Mouse (Mus musculus) forebrain, embryonic 11.5 days (tissue): ENCODE results near the gene Izumo4. TPM values are rescaled to one million over a fixed set of nuclear protein-coding genes. Genes with fewer than 3 reads are reported as not detected.

Experiments used
- ATAC-seq: fragments of 200-750 bp; cut with Nextera tagmentation; replicated peaks from 2 replicates; pipeline ENCODE4 v1.8.0; 2017; ENCODE audit warnings: moderate TSS enrichment; ENCODE audit not compliant: low FRiP score
- DNase-seq: peaks from one replicate; pipeline ENCODE4 v3.0.0-alpha.2; 2017; ENCODE audit warnings: low spot score
- H3K27ac ChIP-seq: fragments of 300-500 bp; sonication (generic); 2 replicates; pipeline ENCODE4 v1.5.1; 2014; ENCODE audit warnings: low read depth, low read length
- H3K27me3 ChIP-seq: fragments of 300-500 bp; sonication (generic); 2 replicates; pipeline ENCODE4 v1.6.1; 2014; ENCODE audit warnings: mild to moderate bottlenecking, low read length, mixed read lengths; ENCODE audit not compliant: control insufficient read depth, insufficient read depth
- H3K36me3 ChIP-seq: fragments of 300-500 bp; sonication (generic); 2 replicates; pipeline ENCODE4 v1.6.1; 2014; ENCODE audit warnings: mild to moderate bottlenecking, low read length, moderate library complexity, mixed read lengths; ENCODE audit not compliant: control insufficient read depth, insufficient read depth
- H3K4me1 ChIP-seq: fragments of 300-500 bp; sonication (generic); replicated peaks from 2 replicates; pipeline ENCODE4 v1.6.1; 2014; ENCODE audit warnings: low read length, mixed read lengths; ENCODE audit not compliant: control insufficient read depth, insufficient read depth
- H3K4me2 ChIP-seq: fragments of 300-500 bp; sonication (generic); 2 replicates; pipeline ENCODE4 v1.6.1; 2014; ENCODE audit warnings: low read depth, mild to moderate bottlenecking, low read length, moderate library complexity, mixed read lengths; ENCODE audit not compliant: severe bottlenecking
- H3K4me3 ChIP-seq: fragments of 300-500 bp; sonication (generic); 2 replicates; pipeline ENCODE4 v1.5.1; 2014; ENCODE audit warnings: low read depth, low read length
- H3K9ac ChIP-seq: fragments of 300-500 bp; sonication (generic); 2 replicates; pipeline ENCODE4 v1.6.1; 2014; ENCODE audit warnings: low read length
- H3K9me3 ChIP-seq: fragments of 300-500 bp; sonication (generic); 2 replicates; pipeline ENCODE4 v1.6.1; 2016; ENCODE audit warnings: low read length, mixed read lengths; ENCODE audit not compliant: control insufficient read depth
- WGBS: fragments of 180-500 bp; shearing (Covaris S2); extraction: QIAGEN DNeasy Blood & Tissue Kit; methylation state at CpG from one replicate; pipeline ENCODE4 v1.1.7; 2014; 5-methylcytosine and 5-hydroxymethylcytosine counted together
- polyA plus RNA-seq: library from polyadenylated mRNA; unstranded; fragments of >200 nt; fragmentation: Nextera tagmentation; extraction: Ambion mirVana; gene quantifications from 2 replicates; pipeline ENCODE4 v1.2.1, GENCODE M21; 2014

Gene Izumo4
- polyA plus RNA-seq, 1 experiment from 2014 or later, result 4.8 TPM

DNA sequence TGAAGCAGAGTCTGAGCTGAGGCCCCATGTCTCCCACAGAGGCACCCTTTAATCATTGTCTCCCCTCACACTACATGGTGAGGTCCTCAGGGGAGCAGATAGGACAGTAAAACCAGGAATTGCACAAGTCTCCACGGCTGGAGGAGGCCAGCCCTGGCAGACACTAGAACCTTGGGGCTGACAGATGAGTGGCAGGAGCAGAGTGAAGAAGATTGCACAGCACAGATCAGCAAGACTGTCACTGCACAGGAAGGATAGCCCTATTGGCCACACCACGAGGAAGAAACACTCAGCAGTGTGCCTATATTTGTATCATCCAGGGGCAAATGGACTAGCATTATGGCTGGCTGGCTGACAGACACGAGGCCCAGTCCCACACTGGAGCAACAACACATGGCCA, 8.8 kb downstream of the Izumo4 start:
- Histone ChIP-seq H3K36me3 (peaks cover 38% of the 10 kb centered on the region), H3K4me2 (no peak overlapping the region), H3K4me3 (no peak overlapping the region), H3K27me3 (no peaks in the 10 kb centered on the region), H3K4me1 (no peaks in the 10 kb centered on the region), H3K27ac (no peak overlapping the region), H3K9ac (no peak overlapping the region), H3K9me3 (no peaks in the 10 kb centered on the region)
- DNase-seq (no peak), ATAC-seq (no peak)
- 95% methylated on average over 3 of the region's 3 CpGs for WGBS

DNA sequence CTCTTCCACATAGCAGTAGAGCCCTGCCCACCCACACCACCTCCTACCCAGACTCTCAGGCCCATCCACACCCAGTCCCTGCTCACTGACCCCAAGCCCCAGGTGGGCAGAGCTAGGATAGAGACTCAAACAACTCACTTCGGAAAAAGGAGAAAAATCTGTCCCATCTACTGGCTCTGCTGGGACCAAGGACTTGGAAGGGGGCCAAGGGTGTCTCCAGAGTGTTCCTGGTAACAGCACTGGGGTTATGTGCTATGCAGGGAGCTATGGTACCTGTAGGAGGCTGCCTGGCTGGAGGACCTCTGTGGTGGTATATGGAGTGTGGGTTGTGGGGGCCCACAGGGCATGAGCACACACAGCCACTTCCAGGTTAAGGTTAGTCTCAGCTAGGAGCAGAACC, 15.3 kb downstream of the Izumo4 start:
- ATAC-seq, result no peak
- 86% methylated on average over 1 of the region's 1 CpGs for WGBS

DNA sequence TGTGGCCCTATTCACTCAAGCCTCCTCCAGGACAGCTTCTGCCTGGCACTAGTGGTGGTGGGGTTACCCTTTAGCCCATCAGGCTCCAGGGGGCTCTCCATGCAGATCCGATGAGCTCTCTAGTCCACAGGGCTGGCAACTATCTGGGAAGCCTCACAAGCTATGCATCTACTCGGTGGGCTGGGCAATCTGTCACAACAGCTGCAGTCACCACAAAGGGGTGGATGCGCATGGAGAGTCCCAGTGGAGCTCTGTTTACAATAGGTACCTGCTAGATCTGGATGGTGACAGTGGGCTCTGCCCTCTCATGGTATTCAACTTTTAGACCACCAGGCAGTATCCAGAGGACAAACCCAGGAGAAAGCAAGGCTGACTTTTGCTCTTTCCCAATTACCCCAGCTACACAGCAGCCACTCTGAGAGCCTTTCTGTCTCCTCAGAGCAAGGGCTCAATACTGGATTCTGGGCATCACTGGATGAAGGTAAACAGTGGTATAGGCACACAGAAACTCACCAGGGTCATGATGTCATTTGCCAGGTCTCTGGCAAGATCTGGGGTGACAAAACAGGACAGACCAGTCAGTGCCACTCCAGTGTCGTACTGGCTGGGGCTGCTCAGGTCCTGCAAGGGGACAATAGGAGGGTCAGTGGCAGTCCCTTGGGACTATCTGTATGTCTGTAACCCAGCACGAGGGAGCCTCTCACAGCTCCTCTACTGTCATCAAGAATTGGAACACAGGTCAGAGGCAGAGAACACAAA, 25.6 kb downstream of the Izumo4 start:
- H3K9me3 ChIP-seq, result no peaks in the 10 kb centered on the region
- no peak overlapping the region for H3K27ac ChIP-seq
- no peak overlapping the region for H3K9ac ChIP-seq
- DNase-seq (no peak), ATAC-seq (no peak)
- peaks cover 38% of the 10 kb centered on the region for H3K36me3 ChIP-seq
- H3K4me2 ChIP-seq, result no peak overlapping the region
- WGBS, result 87% methylated on average over 5 of the region's 5 CpGs
- no peak overlapping the region for H3K4me3 ChIP-seq
- H3K27me3 ChIP-seq, result no peaks in the 10 kb centered on the region
- H3K4me1 ChIP-seq, result no peaks in the 10 kb centered on the region

More for the DNA sequence above, 15.3 kb downstream of the Izumo4 start:
- Histone ChIP-seq H3K4me1 (no peaks in the 10 kb centered on the region), H3K27ac (no peak overlapping the region), H3K27me3 (no peaks in the 10 kb centered on the region), H3K9me3 (no peaks in the 10 kb centered on the region), H3K4me3 (no peak overlapping the region), H3K4me2 (no peak overlapping the region), H3K9ac (no peak overlapping the region), H3K36me3 (peaks cover 51% of the 10 kb centered on the region)
- DNase-seq, result no peak

DNA sequence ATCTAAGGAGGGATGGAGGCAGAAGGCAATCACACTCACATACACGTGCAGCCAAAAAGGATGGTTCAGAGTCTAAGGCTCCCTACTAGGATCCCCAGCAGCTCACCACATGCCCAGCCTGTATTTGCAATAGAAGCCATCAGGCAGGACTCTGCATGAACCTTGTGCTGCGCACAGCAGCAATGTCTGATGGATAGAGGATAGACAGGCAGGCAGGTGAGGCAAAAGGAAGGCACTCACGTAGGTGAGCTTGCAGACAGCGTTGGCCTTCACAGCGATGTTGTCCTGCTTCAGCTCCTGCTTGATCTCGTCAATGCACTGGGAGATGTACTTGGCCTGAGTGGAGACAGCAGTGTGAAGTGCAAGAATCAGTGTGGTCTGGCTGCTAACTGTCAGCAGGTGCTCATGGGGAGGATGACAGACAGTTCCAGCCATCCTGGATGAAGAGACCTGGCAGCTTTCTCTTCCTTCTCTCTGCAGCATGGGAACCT, 30.7 kb downstream of the Izumo4 start:
- Histone ChIP-seq H3K4me1 (no peaks in the 10 kb centered on the region), H3K36me3 (peaks cover 19% of the 10 kb centered on the region)

DNA sequence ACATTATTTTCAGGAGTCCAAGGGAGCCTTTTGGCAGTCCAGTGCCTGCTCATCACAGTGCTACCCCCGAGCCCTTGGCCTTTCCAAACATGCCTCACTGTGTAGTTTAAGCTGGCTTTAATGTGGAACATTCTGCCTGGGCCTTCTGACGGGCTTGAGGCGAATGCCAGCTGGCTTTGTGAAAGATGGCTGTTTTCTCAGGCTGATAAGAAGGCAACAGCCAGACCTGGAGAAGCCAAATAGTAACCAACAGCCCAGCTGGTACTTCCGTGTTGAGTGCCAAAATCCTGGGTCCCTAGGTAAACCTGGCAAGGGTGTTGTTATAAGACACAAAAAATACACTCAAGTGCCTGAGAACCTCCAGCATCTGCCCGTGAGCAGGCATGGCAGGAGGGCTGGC, 34.7 kb downstream of the Izumo4 start:
- peaks cover 10% of the 10 kb centered on the region for H3K4me1 ChIP-seq
- no peaks in the 10 kb centered on the region for H3K9me3 ChIP-seq
- 87% methylated on average over 5 of the region's 5 CpGs for whole genome bisulfite sequencing
- no peak overlapping the region for H3K27ac ChIP-seq
- H3K4me3 ChIP-seq, result no peak overlapping the region
- ATAC-seq, result no peak
- DNase-seq, result no peak
- no peak overlapping the region for H3K9ac ChIP-seq
- H3K36me3 ChIP-seq, result no peaks in the 10 kb centered on the region; the same call in 1 of the 2 replicates
- H3K4me2 ChIP-seq, result no peak overlapping the region
- H3K27me3 ChIP-seq, result no peaks in the 10 kb centered on the region

More for the DNA sequence above, 30.7 kb downstream of the Izumo4 start:
- WGBS, result 95% methylated on average over 6 of the region's 6 CpGs
- no peak overlapping the region for H3K27ac ChIP-seq
- H3K9ac ChIP-seq, result no peak overlapping the region
- ATAC-seq, result no peak
- H3K9me3 ChIP-seq, result no peaks in the 10 kb centered on the region
- DNase-seq, result no peak
- no peaks in the 10 kb centered on the region for H3K27me3 ChIP-seq
- no peak overlapping the region for H3K4me2 ChIP-seq
- no peak overlapping the region for H3K4me3 ChIP-seq

DNA sequence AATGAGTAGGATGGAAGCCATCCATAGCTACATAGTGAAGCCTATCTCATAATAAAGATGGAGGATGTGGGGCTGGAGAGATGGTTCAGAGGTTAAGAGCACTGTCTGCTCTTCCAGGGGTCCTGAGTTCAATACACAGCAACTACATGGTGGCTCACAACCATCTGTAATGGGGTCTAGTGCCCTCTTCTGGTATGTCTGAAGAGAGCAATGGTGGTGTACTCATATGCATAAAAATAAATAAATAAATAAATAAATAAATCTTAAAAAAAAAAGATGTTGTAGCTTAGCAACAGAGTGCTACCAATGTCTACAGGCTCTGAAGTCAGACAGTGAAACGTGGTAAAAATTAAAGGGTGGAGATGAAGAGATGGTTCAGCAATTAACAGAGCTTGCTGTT, 36.7 kb downstream of the Izumo4 start:
- no peak overlapping the region for H3K4me3 ChIP-seq
- no peaks in the 10 kb centered on the region for H3K9me3 ChIP-seq
- H3K9ac ChIP-seq, result no peak overlapping the region
- H3K27me3 ChIP-seq, result no peaks in the 10 kb centered on the region
- no peak for DNase-seq
- ATAC-seq, result no peak
- H3K27ac ChIP-seq, result no peak overlapping the region
- no peaks in the 10 kb centered on the region; the same call in 1 of the 2 replicates for H3K36me3 ChIP-seq
- 90% methylated on average over 1 of the region's 1 CpGs for WGBS
- peaks cover 14% of the 10 kb centered on the region for H3K4me1 ChIP-seq
- no peak overlapping the region for H3K4me2 ChIP-seq

DNA sequence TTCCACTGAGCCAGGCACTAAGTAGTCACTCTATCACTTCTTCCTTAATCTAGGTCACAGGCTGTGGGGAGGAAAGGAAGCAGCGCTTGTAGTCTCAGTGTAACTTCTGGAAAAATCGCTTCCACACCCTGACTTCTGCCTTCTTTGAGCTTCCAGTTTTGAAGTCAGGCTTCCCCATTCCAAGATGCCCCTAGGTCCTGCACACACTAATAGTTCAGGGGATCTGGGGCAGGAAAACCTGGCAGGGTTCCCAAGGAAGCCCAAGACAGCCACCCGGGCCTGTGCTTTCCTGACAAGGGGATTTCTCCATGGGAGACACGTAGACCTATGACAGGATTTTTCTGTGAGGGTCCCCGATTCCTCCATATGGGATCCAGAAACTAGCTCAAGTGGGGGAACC, 39.2 kb downstream of the Izumo4 start:
- H3K27ac ChIP-seq, result no peak overlapping the region

DNA sequence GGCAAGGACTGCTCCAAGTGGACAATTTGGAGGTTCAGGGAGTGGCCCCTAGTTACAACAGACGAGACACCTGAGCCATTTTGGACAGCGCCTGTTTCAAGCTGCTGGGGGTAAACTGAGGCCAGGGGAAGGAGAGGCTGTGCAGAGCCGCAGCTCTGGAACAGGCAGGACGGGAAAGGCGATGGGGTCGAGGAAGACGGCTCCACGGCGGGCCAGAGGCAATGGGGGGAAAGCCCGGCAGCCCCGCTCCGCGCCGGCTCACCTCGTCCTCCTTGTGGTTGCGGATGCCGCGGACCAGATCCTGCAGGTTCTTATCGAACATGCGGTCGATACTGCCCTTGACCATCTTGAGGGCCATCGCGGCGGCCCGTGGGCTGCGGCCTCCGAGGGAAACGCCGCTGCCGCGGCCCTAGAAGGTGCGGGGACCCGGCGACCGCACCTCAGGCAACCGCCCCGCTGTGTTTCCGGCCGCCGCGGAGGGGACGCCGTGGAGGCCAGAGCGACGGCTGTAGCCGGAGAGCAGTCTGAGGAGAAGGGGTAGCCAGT, 39.7 kb downstream of the Izumo4 start:
- Histone ChIP-seq H3K36me3 (no peaks in the 10 kb centered on the region; the same call in 1 of the 2 replicates), H3K9me3 (no peaks in the 10 kb centered on the region), H3K4me3 (peak overlapping the region; percentile 99), H3K27me3 (no peaks in the 10 kb centered on the region), H3K27ac (no peak overlapping the region), H3K4me1 (peaks cover 14% of the 10 kb centered on the region), H3K4me2 (peak overlapping the region; percentile 86), H3K9ac (peak overlapping the region; percentile 95)
- no peak; the same call in none of the 2 replicates for ATAC-seq
- no peak for DNase-seq
- under 1% methylated on average over 46 of the region's 46 CpGs for WGBS

More for the DNA sequence above, 39.2 kb downstream of the Izumo4 start:
- 40% methylated on average over 5 of the region's 5 CpGs for WGBS
- no peaks in the 10 kb centered on the region; the same call in 1 of the 2 replicates for H3K36me3 ChIP-seq
- H3K27me3 ChIP-seq, result no peaks in the 10 kb centered on the region
- ATAC-seq (no peak), DNase-seq (no peak)
- peak overlapping the region; percentile 86 for H3K4me2 ChIP-seq
- peaks cover 14% of the 10 kb centered on the region for H3K4me1 ChIP-seq
- H3K9me3 ChIP-seq, result no peaks in the 10 kb centered on the region
- H3K9ac ChIP-seq, result peak overlapping the region; percentile 95
- peak overlapping the region; percentile 99 for H3K4me3 ChIP-seq
